Mouse (Mus musculus) right cerebral cortex, postnatal 14 days (tissue): ENCODE data around the gene Pdcd2.
A peak's percentile ranks its signal among the peaks of the same experiment; 100 is the strongest.

Experiments
- DNase-seq: peaks from one replicate; pipeline ENCODE4 v3.0.0; 2022

The Pdcd2 gene

GRCm38 (mm10) chr17:15497882-15498752 is 29.0 kb downstream of the Pdcd2 start:
- DNase-seq: peak; percentile 97

GRCm38 (mm10) chr17:15490542-15490941 is 36.6 kb downstream of the Pdcd2 start:
- no peak for DNase-seq

- DNase-seq: no peak
Observed at GRCm38 (mm10) chr17:15472671-15473070, 54.4 kb downstream of the Pdcd2 start.
